Mouse (Mus musculus) C2C12 (cell line): ENCODE results near the gene Tssk6.

Experiments
- CEBPB ChIP-seq: IDR thresholded peaks from one replicate; pipeline ENCODE4 v1.6.1; 2011; ENCODE audit warnings: low read depth, mild to moderate bottlenecking, control low read depth, moderate library complexity
- CTCF ChIP-seq: IDR thresholded peaks from one replicate; pipeline ENCODE4 v1.5.1; 2011; ENCODE audit not compliant: control insufficient read depth, insufficient read depth, insufficient read length
- MAX ChIP-seq: IDR thresholded peaks from one replicate; pipeline ENCODE4 v1.6.1; 2011; ENCODE audit warnings: mild to moderate bottlenecking, control low read depth
- MYOG ChIP-seq: IDR thresholded peaks from one replicate; pipeline ENCODE4 v1.6.1; 2011; ENCODE audit not compliant: control insufficient read depth, insufficient read length; ENCODE audit errors: extremely low read depth
- USF1 ChIP-seq: IDR thresholded peaks from one replicate; pipeline ENCODE4 v1.6.1; 2011; ENCODE audit warnings: low read depth, mild to moderate bottlenecking, control low read depth, moderate library complexity

DNA sequence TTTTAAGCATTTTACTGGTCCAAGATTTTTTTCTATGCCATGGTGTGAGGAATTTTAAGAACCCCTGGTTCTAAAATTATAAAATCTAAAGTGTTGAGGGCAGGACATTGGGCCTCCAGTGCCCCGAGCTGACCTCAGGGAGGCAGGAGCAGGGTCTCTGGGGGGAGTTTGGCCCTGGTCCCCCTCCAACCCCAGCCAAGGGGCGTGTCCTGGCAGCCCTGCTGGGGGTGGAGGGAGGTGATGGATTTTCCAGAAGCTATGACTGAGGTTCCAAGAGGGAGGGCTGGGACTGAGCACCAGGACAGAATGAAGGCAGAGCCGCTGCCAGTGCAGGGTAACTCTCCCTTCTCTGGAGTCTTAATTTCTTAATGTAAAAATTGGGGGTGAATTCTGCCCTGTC is 24.0 kb upstream of the Tssk6 start:
- TF ChIP-seq CTCF = no peak
- no peak for TF ChIP-seq MAX
- TF ChIP-seq CEBPB = no peak
- no peak for TF ChIP-seq MYOG
- no peak for TF ChIP-seq USF1
